Mouse (Mus musculus) kidney, postnatal 14 days (tissue): ENCODE results near the gene Trim62.

ENCODE experiments used
- DNase-seq: peaks from one replicate; pipeline ENCODE4 v3.0.0; 2022; ENCODE audit warnings: mixed read lengths

Trim62 gene

DNA sequence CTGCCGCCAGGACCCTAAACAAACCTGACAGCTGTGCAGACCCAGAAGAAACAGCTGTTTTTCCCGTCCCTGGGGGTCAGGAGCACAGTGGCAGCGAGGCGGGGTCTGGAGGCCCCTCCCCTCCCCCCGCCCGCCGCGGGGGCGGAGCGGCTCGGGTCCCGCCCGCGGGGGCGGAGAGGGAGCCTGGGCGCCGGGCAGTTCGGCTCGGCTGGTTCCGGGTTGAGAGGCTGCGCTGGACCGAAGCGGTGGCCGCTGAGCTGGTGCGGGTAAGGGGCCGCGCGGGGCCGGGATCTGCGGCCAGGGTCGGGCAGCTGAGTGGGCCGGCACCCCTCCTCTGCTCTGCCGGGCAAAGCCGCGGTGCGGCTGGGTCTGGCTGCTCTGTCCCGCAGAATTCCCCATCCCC, at the start of gene Trim62:
TSS of gene Trim62 (plus strand) at position 202 of the 403 bp plus-strand sequence.
- peak; percentile 92 for DNase-seq

DNA sequence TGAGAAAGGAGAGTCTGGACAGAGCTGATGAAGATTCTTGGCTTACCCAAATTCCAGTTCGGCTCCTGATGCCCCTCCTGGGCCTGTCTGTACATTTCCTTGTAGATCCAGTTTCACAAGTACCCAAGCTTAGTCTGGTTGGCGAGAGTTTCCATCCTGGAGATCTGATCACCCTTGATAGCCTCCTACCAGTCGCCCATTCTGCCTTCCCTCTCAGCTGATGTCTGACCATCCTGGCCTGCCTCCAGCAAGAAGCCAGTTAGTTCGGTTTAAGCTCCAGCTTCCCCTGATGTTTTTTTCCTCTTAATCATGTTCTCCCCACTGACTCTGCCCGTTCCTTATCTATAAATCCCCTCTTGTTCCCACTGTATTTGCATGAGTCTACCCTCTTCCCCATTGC, 45.2 kb upstream of the Trim62 start:
- no peak for DNase-seq

DNA sequence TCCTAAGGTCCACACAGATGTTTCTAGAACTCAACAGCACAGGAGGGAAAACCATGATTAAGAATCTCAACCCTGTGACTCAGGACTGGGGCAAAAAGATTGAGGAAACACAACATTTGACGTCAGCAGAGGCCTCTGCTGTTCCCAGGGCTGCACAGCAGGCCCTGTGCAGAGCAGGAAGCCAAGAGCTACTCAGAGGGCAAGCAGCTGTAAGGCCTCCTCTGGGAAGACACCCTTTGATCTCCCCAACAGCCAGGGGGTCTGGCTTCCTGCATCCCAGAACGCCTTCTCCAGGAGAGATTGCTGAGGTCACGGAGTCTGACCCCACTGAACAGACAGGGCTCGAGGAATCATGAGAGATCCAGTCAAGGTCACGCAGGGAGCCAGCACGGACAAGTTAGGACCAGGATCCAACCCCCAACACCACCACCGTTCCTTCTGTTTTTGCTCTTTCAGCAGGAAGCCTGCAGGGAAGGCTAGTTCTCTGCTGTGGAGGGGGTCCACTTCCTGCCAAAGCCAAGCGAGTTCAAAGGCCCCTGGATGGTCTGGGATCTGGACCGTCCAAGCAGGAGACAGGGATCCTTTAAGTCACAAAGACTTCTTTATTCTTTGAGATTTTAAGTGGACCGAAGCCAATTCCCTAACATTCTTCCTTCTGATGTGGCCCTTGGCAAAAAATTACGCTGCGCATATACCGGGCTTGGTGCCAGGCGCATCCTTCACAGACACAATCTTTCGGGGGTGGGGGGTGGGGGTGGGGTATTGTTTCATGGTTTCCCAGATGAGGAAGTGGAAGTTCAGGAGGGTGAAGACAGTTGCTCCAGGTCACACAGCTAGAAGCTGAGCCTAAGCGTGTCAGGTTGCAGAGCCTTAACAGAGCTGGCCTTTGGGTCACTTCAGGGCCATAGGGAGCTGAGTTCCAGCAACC, 43.3 kb upstream of the Trim62 start:
- peak; percentile 81 for DNase-seq

DNA sequence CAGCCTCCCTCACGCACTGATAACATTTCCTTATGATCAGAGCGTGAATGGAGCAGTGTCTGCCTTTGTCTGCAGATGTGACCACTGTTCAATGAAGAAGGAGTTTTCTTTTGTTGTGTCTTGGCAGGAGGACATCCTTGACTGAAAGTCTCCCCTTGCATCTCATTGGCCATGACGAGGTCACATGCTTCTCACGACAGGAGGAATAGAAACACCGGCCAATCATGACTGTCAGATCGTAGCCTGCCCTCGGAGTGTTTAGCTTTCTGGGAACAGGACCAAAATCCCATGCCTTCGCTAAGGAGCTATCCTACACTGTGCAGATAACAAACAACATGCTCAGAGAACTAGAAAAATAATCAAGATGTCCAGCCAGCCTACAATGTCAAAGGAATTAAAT, 42.1 kb upstream of the Trim62 start:
- DNase-seq = peak; percentile 14

DNA sequence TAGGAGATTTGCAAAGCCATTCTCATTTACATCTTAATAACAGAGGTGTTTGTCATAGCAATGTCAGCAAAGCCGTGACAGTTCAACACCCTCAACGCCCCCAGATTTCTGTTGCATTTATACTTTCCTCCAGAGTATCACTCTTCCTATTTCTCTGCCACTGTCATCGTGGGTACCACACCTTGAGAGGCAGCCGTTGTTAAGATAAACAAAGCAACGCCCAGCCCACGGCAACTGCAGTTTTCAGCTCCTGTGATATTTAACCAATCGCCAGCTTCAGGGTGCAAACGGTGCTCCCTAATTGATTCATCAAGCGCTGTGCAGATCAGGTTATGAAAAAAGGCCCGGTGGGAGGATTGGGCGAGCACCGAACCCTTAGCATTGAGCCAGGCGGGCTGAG, 38.8 kb upstream of the Trim62 start:
- DNase-seq = no peak

DNA sequence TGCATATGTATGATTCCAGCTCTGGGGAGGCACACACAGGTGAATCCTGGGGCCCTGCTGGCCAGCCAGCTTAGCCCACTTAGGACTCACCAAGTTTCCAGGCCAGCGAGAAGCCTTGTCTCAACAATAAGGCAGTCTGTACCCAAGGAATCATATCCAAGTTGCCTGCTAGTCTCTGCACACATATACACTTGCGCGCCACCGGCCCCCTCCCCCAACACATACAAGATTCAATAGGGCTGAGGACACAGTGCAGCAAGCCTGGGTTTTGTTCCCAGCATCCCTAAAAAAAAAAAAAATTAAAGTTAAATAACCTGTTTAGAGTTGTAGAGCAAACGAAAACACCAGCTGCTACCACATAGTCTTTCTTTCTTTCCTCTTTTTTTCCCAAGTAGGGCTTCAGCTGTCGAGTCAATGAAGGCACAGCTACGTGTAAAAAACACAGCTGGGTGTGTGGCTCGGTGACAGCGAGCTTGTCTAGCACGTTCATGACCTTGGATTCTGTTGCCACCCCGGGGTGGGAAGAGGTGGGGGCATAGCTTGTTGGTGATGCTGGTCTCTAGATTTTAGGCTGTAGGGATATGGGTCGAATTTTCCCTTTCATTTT, 37.9 kb upstream of the Trim62 start:
- no peak for DNase-seq

DNA sequence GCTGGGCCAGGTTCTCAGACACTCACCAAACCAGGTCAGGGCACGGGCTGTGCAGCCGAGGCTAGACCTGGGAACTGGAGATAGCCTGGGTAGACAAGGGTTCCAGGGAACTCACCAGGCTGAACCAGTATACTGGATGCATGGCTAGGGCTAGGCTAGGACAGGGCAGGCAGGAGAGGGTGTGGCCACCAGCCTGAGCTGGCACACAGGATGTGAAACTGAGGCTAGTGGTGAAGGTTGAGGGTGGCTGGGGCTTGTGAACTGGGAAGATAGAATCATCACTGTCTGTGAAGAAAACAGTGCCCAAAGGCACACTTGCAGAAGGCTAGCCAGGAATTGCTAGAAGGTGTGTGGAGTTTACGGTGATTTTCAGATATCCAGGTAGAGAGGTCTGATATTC, 34.4 kb upstream of the Trim62 start:
- no peak for DNase-seq

DNA sequence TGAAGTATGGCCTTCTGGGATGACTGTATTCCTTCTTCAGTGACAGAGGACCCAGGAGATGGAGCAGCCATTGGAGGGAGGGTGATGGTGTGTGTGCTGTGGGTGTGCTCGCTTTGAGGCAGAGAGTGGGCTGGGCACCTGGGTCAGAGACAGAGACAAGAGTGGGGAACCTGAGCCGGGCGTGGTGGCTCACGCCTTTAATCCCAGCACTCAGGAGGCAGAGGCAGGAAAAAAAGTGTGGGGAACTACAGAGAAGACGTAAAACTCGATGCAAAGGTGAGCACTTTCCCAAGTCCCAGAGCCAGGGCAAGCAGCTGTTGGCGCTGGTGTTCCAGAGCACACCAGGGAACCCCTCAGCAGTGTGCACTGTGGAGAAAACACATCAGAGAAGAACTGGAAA, 33.7 kb upstream of the Trim62 start:
- DNase-seq = no peak

DNA sequence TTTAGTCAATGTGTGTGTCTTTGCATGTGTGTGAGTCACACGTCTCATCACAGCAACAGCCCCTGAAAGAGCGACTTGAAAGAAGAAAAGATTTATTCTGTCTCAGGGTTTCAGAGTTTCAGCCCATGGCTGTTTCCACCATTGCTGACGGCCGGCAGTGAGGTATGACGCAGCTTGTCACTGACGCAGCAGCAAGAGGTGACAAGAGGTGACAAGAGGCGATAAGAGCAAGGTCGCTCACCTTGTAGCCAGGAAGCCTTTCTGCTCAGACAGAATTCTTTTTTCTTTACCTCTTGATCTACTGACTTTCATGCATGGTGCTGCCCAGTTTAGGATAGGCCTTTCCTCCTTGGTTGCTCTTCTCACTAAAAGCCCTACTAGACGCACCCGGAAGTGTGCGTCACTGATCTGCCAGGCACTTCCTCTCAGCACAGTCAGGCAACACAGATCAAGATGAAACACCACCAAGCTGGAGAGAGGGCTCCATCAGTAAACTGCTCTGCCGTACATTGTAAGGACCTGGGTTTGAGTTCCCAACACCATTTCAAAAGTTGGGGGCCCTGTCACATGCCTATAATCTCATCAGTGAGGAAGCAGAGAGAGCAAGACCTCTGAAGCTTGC, 31.0 kb upstream of the Trim62 start:
- DNase-seq = no peak

DNA sequence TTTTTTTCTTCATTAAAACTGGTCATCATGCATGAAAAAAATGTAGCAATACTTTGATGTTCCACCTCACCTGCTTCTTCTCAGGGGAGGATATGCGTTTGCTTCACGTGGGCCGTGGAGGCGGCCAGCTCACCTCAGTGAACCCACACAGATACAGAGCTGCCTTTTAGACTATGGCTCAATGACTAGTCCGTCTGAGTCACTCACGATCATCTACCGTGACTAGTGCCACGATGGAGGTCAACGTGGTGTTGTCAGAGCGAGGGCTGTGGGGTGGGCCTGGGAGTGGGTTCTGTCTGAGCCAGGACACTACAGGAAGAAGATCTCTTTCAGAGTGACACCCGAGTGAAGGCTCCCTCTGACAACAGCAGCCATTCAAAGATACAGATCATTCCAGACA, 30.3 kb upstream of the Trim62 start:
- DNase-seq = no peak

DNA sequence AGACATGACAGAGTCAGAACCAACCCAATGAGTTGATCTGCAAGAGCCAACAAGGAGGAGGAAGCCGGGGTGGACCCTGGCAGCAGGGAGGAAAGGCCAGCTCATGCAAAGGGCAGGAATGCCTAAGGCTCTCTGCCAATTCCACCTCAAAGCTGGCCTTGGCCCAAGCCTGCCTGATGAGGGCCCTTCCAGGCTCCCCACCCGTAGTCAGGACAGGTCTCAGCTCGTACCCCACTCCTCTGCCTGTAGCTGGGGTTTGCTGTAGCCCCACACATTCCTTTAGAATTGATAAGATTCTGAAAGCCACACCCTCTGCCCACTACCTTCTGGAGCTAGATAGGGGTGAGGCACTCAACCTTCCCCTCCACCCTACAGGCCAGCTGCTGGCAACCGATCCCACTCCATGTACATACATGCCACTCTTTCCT, 27.8 kb upstream of the Trim62 start:
- DNase-seq = peak; percentile 91

DNA sequence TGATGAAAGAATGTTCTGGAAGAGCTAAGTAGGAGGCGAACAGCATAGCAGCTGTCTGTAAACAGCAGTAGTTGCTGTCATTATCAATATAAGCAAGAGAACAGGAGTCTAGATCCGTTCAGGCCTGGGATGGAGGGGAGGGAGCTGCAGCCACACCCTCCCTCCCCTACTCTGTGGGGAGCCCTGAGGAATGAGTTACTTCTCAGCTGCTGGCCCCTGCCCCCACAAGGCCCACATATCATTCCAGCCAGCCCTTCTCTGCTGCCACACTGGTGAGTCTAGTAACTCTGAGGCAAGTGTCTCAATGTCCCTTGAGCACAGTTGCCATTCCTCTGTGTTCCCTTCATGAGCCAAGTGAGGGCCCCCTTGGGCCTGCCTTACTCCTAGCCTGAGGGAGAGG, 26.2 kb upstream of the Trim62 start:
- no peak for DNase-seq

DNA sequence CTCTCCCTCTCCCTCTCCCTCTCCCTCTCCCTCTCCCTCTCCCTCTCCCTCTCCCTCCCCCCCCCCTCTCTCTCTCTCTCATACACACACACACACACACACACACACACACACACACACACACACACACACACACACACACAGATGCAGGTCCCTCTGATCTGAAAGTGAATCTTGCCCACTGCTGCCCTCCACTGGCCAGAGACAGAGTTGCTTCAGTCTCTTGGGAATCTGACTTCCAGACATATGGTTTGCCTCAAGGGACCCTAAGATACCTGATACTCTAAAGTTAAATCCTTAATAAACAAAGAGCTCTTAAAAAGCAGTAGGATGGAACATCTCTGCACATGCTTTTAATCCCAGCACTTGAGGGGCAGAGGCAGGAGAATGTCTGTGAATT, 25.2 kb upstream of the Trim62 start:
- peak; percentile 86 for DNase-seq

DNA sequence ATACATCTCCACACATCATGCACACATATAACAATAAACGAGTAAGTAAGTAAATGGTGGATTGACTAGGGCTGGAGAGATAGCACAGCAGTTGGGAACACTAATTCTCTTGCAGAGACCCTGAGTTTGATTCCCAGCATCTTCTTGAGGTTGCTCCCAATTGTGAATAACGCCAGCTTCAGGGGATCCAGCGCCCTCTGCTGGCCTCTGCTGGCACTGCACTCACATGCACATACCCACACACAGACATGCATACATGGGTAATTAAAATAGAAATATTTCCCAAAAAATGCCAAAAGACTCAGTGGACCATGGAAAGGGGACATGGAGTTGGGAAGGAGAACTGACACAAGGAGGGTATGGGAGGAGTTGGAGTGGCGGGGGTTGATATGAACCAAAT, 24.5 kb upstream of the Trim62 start:
- DNase-seq = no peak

DNA sequence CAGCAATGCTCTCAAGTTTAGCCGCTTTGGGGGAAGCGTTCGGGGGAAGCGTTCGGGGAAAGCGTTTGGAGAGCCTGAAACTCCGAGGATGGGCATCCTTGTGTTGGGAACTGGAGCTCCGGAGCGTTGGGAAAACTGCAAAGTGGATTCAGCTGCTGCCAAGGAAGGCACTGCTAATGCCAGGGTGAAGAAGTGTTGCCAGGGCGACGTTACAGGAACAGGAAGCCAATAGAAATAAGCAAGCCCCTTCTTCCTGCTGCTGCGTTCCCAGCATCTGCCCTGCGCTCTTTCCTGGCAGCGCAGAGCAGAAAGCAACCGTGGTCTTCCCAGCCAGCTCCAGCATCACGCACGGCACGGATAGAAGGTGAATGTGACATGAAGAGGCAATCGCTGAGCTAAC, 10.4 kb upstream of the Trim62 start:
- no peak for DNase-seq

DNA sequence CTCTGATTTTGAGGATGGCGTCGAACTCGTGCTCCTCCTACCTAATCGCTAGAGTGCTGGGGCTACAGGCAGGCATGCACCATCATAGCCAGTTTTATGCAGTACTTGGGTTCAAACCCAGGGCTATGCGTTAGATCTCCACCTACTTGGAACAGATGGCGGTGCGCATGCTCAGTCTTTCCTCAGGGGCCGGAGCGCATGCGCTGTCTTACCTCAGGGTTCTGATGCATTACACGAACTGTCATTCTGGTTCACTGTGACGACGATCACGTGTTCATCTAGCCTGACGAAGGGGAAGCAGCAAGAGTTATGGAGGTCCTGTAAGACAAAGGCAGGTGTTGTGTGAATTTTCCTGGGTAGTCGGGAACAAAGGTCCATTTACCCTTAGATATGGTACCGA, 9.3 kb upstream of the Trim62 start:
- DNase-seq = no peak

DNA sequence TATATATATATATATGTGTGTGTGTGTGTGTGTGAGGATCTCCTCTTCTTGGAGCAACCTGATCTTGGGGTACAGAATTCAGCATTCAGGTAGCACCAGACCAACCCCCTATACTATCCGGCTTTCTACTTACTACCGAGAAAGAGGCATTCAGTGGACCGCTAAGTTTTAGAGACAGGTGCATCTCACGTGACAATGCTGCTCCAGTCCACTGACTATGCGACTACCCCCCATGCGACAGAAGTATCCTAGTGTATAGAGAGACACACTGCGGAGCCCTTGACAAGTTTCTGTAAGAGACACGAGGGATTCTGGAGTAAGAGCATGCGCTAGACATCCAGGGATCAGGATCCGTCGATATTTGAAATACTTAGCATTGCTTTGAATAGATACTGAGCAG, 7.9 kb upstream of the Trim62 start:
- no peak for DNase-seq

DNA sequence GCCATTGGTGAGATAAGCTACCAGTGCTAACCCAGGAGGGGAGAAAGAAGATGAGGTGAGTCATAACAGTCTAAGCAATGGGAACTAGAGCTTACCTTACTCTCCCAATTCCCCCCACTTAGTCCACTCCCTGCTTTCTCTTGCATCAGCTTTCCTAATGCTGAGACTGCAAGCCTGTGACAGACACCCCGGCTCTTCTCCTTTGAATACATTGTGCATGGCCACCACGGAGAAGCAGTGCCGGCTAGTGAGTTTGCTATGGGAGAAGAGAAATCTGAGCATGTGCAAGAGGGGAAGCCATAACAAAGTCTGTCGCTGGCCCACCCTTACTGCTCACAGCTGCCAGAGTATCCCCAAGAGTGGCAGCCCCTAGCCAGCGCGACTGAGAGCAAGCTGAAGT, 5.9 kb upstream of the Trim62 start:
- no peak for DNase-seq

DNA sequence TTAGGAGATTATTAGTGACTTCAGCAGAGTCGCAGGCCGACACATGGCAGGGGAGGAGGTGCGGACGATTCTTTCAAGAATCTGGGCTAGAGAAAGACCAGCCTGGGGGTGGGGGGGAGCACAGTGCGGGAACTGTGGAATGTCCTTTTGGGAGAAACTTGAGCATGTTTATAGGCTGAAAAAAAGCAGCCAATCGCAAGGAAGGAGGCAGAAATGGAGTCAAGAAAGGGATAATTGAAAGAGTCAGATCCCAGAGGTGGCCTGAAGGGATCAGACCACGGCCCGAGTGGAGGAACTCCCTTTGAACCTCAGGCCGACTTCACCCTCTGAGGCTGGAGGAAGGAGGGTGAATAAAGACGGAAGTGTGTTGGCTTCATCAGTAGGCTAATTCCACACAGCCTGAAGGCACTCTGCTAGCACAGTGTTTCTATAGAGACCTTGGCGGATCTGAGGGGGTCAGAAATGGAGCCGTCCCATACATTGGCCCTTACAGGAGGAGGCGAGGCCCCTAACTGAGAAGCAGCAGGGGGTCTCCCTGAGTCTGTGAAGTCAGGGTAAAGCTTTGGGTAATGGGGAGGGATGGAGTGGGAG, 4.4 kb upstream of the Trim62 start:
- no peak for DNase-seq

DNA sequence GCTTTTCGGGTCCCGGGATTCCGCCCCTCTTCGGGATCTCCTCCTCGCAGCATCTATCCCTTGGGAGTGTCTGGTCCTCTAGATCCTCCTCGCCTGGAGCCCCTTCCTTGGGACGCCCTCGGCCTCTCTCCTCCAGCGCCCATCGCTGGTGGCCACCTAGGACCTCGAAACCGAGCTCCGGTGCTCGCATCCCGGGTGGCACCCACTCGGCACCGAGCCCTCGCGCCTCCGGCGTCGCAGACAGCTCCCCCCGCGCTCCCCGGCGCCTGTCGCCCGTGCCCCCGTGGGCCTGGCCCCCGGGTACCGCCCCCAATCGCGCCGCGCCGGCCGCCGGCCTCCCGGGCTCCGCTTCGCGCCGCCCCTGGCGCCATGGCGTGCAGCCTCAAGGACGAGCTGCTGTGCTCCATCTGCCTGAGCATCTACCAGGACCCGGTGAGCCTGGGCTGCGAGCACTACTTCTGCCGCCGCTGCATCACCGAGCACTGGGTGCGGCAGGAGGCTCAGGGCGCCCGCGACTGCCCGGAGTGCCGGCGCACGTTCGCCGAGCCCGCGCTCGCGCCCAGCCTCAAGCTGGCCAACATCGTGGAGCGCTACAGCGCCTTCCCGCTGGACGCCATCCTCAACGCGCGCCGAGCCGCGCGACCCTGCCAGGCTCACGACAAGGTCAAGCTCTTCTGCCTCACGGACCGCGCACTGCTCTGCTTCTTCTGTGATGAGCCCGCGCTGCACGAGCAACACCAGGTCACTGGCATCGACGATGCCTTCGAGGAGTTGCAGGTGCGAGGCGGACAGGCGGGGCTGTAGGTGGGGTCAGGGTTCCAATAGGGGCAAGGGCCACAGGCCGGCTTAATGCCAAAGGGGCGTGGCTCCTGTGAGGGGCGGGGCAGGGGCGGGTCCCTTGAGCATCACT, 676 bp downstream of the Trim62 start:
- peak; percentile 52 for DNase-seq

DNA sequence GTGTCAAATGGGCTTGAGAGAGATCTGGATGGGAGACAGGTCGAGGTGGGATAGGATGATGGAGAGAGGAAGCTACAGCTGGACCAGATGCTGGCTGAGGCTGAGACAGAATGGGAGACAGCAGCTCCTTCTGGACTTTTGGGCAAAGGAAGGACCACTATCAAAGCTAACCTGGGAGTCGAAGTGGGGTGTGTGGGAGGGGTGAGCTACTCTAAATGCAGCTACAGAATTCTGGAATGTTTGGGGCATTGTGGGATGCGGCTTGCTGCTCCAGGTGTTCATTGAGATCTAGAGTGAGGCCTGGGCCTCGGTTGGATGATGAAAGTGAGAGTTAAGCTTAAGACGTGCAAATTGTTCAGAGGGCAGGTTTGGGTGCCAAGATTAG, 1.3 kb downstream of the Trim62 start:
- no peak for DNase-seq

DNA sequence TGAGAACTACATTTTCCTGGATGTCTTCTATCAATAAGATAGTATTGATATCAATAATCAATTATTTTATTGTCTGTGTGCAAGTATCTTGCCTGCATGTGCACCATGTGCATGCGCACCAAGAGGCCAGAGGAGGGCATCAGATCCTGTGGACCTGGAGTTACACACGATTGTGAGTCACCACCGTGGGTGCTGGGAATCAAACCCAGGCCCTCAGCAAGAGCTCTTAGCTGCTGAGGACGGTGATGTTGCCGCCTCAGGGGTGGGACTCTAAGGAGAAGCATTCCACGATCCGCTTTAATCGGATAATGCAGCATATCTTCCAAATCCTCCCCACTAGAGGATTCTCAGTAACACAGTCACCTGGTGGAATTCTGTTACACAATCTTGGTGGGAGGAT, 2.2 kb downstream of the Trim62 start:
- DNase-seq = no peak

DNA sequence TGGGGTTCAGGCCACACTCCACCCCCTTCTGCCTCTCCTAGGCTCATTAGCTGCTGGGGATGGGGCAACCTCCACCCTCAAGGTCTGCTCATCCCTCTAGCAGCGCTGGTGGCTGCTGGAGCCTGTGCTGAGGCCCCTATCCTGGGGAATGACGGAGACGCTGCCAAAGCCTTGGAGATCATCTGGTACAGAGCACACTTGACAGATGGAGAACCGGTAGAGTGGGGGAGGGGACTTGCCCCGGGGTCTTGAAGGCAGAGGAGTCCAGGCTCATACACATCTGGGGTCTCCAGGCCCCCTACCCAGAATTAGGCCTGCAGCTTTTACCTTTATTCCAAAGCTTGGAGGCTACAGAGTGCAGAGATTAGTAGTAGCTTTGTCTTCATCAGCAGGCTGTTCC, 3.2 kb downstream of the Trim62 start:
- DNase-seq = no peak
